Mouse (Mus musculus) CH12.LX (cell line): ENCODE measurements around the gene Capn11. TPM values are rescaled to one million over a fixed set of nuclear protein-coding genes. Genes with fewer than 3 reads are reported as not detected.

Experiments
- DNase-seq: peaks from one replicate; pipeline ENCODE4 v3.0.0-alpha.2; 2013; ENCODE audit errors: extremely low read depth
- H3K27ac ChIP-seq: 2 replicates; pipeline ENCODE4 v1.5.1; 2012; ENCODE audit warnings: low read depth, mild to moderate bottlenecking, control low read depth, moderate library complexity; ENCODE audit not compliant: insufficient read depth
- H3K27me3 ChIP-seq: replicated peaks from 2 replicates; pipeline ENCODE3; 2012; ENCODE audit warnings: inconsistent platforms
- H3K36me3 ChIP-seq, 2 experiments: replicated peaks in 1 of 2; 2 replicates each; pipeline versions ENCODE3 to v1.6.1; 2012; ENCODE audit warnings: inconsistent platforms in 1 of 2, low read length in 1 of 2, mild to moderate bottlenecking in 1 of 2, mixed read lengths in 1 of 2, moderate library complexity in 1 of 2; ENCODE audit not compliant: control insufficient read depth in 1 of 2, insufficient read depth in 1 of 2
- H3K4me1 ChIP-seq, 2 experiments: 2 replicates each; pipeline ENCODE4 v1.6.1; 2012; ENCODE audit warnings: inconsistent platforms in 1 of 2, moderate library complexity in 1 of 2; ENCODE audit not compliant: insufficient read depth in 2 of 2, control insufficient read depth in 1 of 2
- H3K4me2 ChIP-seq: 2 replicates; pipeline ENCODE4 v1.6.1; 2012; ENCODE audit warnings: low read depth, mild to moderate bottlenecking, control low read depth; ENCODE audit not compliant: poor library complexity, insufficient read depth, severe bottlenecking
- H3K4me3 ChIP-seq, 3 experiments: fragments of 150-350 bp in 1 of 3; sonication (generic) in 1 of 3; replicated peaks in 1 of 3; 2 replicates each; pipeline versions ENCODE3 to v1.5.1; 2011 to 2012; ENCODE audit warnings: low read depth in 2 of 3, low read length in 2 of 3, mild to moderate bottlenecking in 2 of 3, moderate library complexity in 2 of 3, control low read depth in 1 of 3, improper control_type of control experiment in 1 of 3, inconsistent platforms in 1 of 3, mixed read lengths in 1 of 3; ENCODE audit not compliant: poor library complexity in 1 of 3
- H3K79me2 ChIP-seq: replicated peaks from 2 replicates; pipeline ENCODE4 v1.6.1; 2012; ENCODE audit warnings: mild to moderate bottlenecking, moderate library complexity; ENCODE audit not compliant: control insufficient read depth, poor library complexity, insufficient read depth, severe bottlenecking; ENCODE audit errors: extremely low read depth
- H3K9ac ChIP-seq: 2 replicates; pipeline ENCODE4 v1.6.1; 2012; ENCODE audit warnings: low read depth, mild to moderate bottlenecking, control low read depth, moderate library complexity; ENCODE audit not compliant: insufficient read depth
- H3K9me3 ChIP-seq: replicated peaks from 2 replicates; pipeline ENCODE3; 2012; ENCODE audit warnings: low read length, inconsistent platforms, mixed read lengths
- BHLHE40 ChIP-seq: IDR thresholded peaks from 2 replicates; pipeline ENCODE4 v1.6.1; 2011; ENCODE audit warnings: mild to moderate bottlenecking, low read depth, low read length, improper control_type of control experiment
- CHD1 ChIP-seq: IDR thresholded peaks from 2 replicates; pipeline ENCODE4 v1.6.1; 2012; ENCODE audit warnings: low read depth, low read length, improper control_type of control experiment, inconsistent platforms
- CHD2 ChIP-seq: IDR thresholded peaks from 2 replicates; pipeline ENCODE4 v1.6.1; 2011; ENCODE audit warnings: low read length, improper control_type of control experiment
- CTCF ChIP-seq, 2 experiments: IDR thresholded peaks in 1 of 2; conservative IDR thresholded peaks in 1 of 2; 2 replicates each; pipeline ENCODE4 v1.5.1; 2011 to 2012; ENCODE audit warnings: low read depth in 2 of 2, low read length in 2 of 2, improper control_type of control experiment in 1 of 2, inconsistent platforms in 1 of 2, mild to moderate bottlenecking in 1 of 2, moderate library complexity in 1 of 2
- E2F4 ChIP-seq: IDR thresholded peaks from 2 replicates; pipeline ENCODE4 v1.6.1; 2011; ENCODE audit warnings: low read depth, low read length, improper control_type of control experiment; ENCODE audit not compliant: insufficient replicate concordance
- ELF1 ChIP-seq: IDR thresholded peaks from 2 replicates; pipeline ENCODE4 v1.6.1; 2014; ENCODE audit warnings: low read depth, mild to moderate bottlenecking, inconsistent platforms, low read length, improper control_type of control experiment
- GABPA ChIP-seq: IDR thresholded peaks from 2 replicates; pipeline ENCODE4 v1.6.1; 2012; ENCODE audit warnings: low read depth, low read length, improper control_type of control experiment, inconsistent platforms; ENCODE audit not compliant: insufficient replicate concordance
- JUN ChIP-seq: IDR thresholded peaks from 2 replicates; pipeline ENCODE4 v1.6.1; 2011; ENCODE audit warnings: low read depth, mild to moderate bottlenecking, low read length, improper control_type of control experiment, moderate library complexity; ENCODE audit not compliant: insufficient read depth
- JUND ChIP-seq: conservative IDR thresholded peaks from 2 replicates; pipeline ENCODE4 v1.6.1; 2011; ENCODE audit warnings: low read depth, low read length, improper control_type of control experiment
- MAFK ChIP-seq: IDR thresholded peaks from 2 replicates; pipeline ENCODE4 v1.6.1; 2011; ENCODE audit warnings: low read length, improper control_type of control experiment; ENCODE audit not compliant: insufficient replicate concordance
- MAX ChIP-seq: IDR thresholded peaks from 2 replicates; pipeline ENCODE4 v1.6.1; 2011; ENCODE audit warnings: low read length, improper control_type of control experiment
- MEF2A ChIP-seq: IDR thresholded peaks from 2 replicates; pipeline ENCODE4 v1.6.1; 2014; ENCODE audit warnings: low read depth, mild to moderate bottlenecking, inconsistent platforms, low read length, improper control_type of control experiment, borderline replicate concordance
- MYC ChIP-seq: IDR thresholded peaks from 2 replicates; pipeline ENCODE4 v1.6.1; 2011; ENCODE audit warnings: low read depth, mild to moderate bottlenecking, improper control_type of control experiment, low read length
- NELFE ChIP-seq: IDR thresholded peaks from 2 replicates; pipeline ENCODE4 v1.6.1; 2011; ENCODE audit warnings: low read depth, low read length, improper control_type of control experiment
- PAX5 ChIP-seq: IDR thresholded peaks from 2 replicates; pipeline ENCODE4 v1.6.1; 2012; ENCODE audit warnings: low read length, inconsistent platforms, mixed read lengths
- POLR2AphosphoS2 ChIP-seq: IDR thresholded peaks from 2 replicates; pipeline ENCODE4 v1.6.1; 2011; ENCODE audit warnings: low read depth, low read length, improper control_type of control experiment
- RAD21 ChIP-seq: IDR thresholded peaks from 2 replicates; pipeline ENCODE4 v1.6.1; 2011; ENCODE audit warnings: low read depth, mild to moderate bottlenecking, low read length, improper control_type of control experiment, moderate library complexity
- RCOR1 ChIP-seq: conservative IDR thresholded peaks from 2 replicates; pipeline ENCODE4 v1.6.1; 2012; ENCODE audit warnings: low read depth, mild to moderate bottlenecking, inconsistent platforms, low read length, improper control_type of control experiment
- SIN3A ChIP-seq: IDR thresholded peaks from 2 replicates; pipeline ENCODE4 v1.6.1; 2012; ENCODE audit warnings: low read length, improper control_type of control experiment, inconsistent platforms
- SMC3 ChIP-seq: IDR thresholded peaks from 2 replicates; pipeline ENCODE4 v1.6.1; 2011; ENCODE audit warnings: low read depth, low read length, improper control_type of control experiment
- TBP ChIP-seq: conservative IDR thresholded peaks from 2 replicates; pipeline ENCODE4 v1.6.1; 2011; ENCODE audit warnings: low read depth, low read length, improper control_type of control experiment
- USF1 ChIP-seq: IDR thresholded peaks from 2 replicates; pipeline ENCODE4 v1.6.1; 2014; ENCODE audit warnings: low read depth, mild to moderate bottlenecking, inconsistent platforms, low read length, improper control_type of control experiment
- ZC3H11A ChIP-seq: IDR thresholded peaks from 2 replicates; pipeline ENCODE4 v1.6.1; 2012; ENCODE audit warnings: low read depth, mild to moderate bottlenecking, inconsistent platforms, low read length, improper control_type of control experiment
- ZMIZ1 ChIP-seq: IDR thresholded peaks from 2 replicates; pipeline ENCODE4 v1.6.1; 2012; ENCODE audit warnings: low read depth, mild to moderate bottlenecking, inconsistent platforms, low read length, improper control_type of control experiment
- dilution Hi-C: fragments of 300-500 bp; cut with MboI; formaldehyde crosslinking; loops from 2 replicates; pipeline ENCODE4 v1.14.3; 2020; ENCODE audit warnings: low sequenced_read_pairs; ENCODE audit not compliant: extremely low pct_unique_long_range_greater_than_20kb, extremely low pct_ligation_motif_present
- in situ Hi-C: fragments of 300-500 bp; cut with MboI; formaldehyde crosslinking; loops from 3 replicates; pipeline ENCODE4 v1.14.3; 2019; ENCODE audit warnings: low sequenced_read_pairs, low pct_ligation_motif_present, low pct_unique_long_range_greater_than_20kb, mixed read lengths
- polyA plus RNA-seq: library from polyadenylated mRNA; unstranded; fragments of >175 nt; gene quantifications from 2 replicates; pipeline ENCODE4 v1.2.1, GENCODE M21; 2012; ENCODE audit warnings: low read depth; ENCODE audit not compliant: insufficient read length
- total RNA-seq, 2 experiments: library from RNA; depleted of rRNA; stranded (reverse); fragments of 300-350 nt in 1 of 2; fragments of >200 nt in 1 of 2; gene quantifications; 2 replicates each; pipeline ENCODE4 v1.2.3; 2012 to 2014

Gene Capn11
- total and polyA plus RNA-seq, 3 experiments: 0.09 TPM; not detected in 2

- no peak overlapping the region for H3K4me3 ChIP-seq
These were observed 28.1 kb downstream of the Capn11 start for GRCm38 (mm10) chr17:45630992-45631391.

GRCm38 (mm10) chr17:45629861-45630694 is 29.0 kb downstream of the Capn11 start:
- no peaks in the 10 kb centered on the region for H3K79me2 ChIP-seq
- no peaks in the 10 kb centered on the region for H3K9me3 ChIP-seq
- no peak overlapping the region for H3K27ac ChIP-seq
- DNase-seq: no peak
- TF ChIP-seq E2F4 (no peak), ZMIZ1 (no peak), NELFE (peak; percentile 43; the same call in 1 of the 2 replicates), MYC (0 out of 2 replicates have a peak, but pooled peaks have one; percentile 36), CTCF (conservative IDR thresholded peaks at IDR 0.05 in 1 of 2, IDR thresholded peaks at IDR 0.05 in 1 of 2; ENCODE audit: low read depth in 2 of 2, low read length in 2 of 2) (peak in 1 of 2 experiments; percentile 82; a peak in 2 of 4 replicates), ELF1 (peak; percentile 19; the same call in 1 of the 2 replicates), JUN (no peak), POLR2AphosphoS2 (no peak), CHD1 (no peak), SMC3 (peak; percentile 33), MAX (no peak), SIN3A (no peak), MEF2A (no peak), PAX5 (no peak), CHD2 (no peak), GABPA (no peak), USF1 (no peak), ZC3H11A (no peak), RAD21 (peak; percentile 43), TBP (no peak), RCOR1 (no peak), JUND (no peak), BHLHE40 (no peak)
- H3K4me2 ChIP-seq: peak overlapping the region; percentile 8; the same call in 1 of the 2 replicates
- dilution Hi-C loops (no loop called here), in situ Hi-C loops (loop anchor here (5.0 kb wide), 1 partner anchor 43 kb away; no protein-coding TSS in a partner anchor)
- no peaks in the 10 kb centered on the region for H3K36me3 ChIP-seq
- H3K4me3 ChIP-seq: peak overlapping the region in 1 of 3 experiments; percentile 12
- H3K4me1 ChIP-seq: peaks cover 21 to 65% of the 10 kb centered on the region in 2 experiments
- no peak overlapping the region; the same call in 1 of the 2 replicates for H3K9ac ChIP-seq
- no peaks in the 10 kb centered on the region for H3K27me3 ChIP-seq

More at GRCm38 (mm10) chr17:45630992-45631391, 28.1 kb downstream of the Capn11 start:
- TF ChIP-seq BHLHE40 (no peak), MAFK (peak; percentile 64)
- Histone ChIP-seq H3K36me3 (no peaks in the 10 kb centered on the region), H3K4me1 (peaks cover 21 to 61% of the 10 kb centered on the region in 2 experiments), H3K4me2 (no peak overlapping the region), H3K27me3 (no peaks in the 10 kb centered on the region), H3K9ac (no peak overlapping the region), H3K27ac (no peak overlapping the region), H3K79me2 (no peaks in the 10 kb centered on the region), H3K9me3 (no peaks in the 10 kb centered on the region)
- in situ Hi-C loops: no loop called here
- no peak for DNase-seq
- dilution Hi-C loops: no loop called here
